Mouse (Mus musculus) forebrain, embryonic 13.5 days (tissue): Measurements from ENCODE around the gene Dcbld2. TPM values are rescaled to one million over a fixed set of nuclear protein-coding genes. Genes with fewer than 3 reads are reported as not detected.

ENCODE experiments used
- ATAC-seq: fragments of 200-750 bp; cut with Nextera tagmentation; 2 replicates; pipeline ENCODE4 v1.8.0; 2017
- H3K27ac ChIP-seq: fragments of 300-500 bp; sonication (generic); 2 replicates; pipeline ENCODE4 v1.5.1; 2015; ENCODE audit warnings: inconsistent platforms, mild to moderate bottlenecking, moderate library complexity
- H3K27me3 ChIP-seq: fragments of 300-500 bp; sonication (generic); 2 replicates; pipeline ENCODE4 v1.6.1; 2015; ENCODE audit warnings: mild to moderate bottlenecking, inconsistent platforms
- H3K36me3 ChIP-seq: fragments of 300-500 bp; sonication (generic); 2 replicates; pipeline ENCODE4 v1.6.1; 2015; ENCODE audit warnings: mild to moderate bottlenecking, inconsistent platforms; ENCODE audit not compliant: poor library complexity, severe bottlenecking
- H3K4me1 ChIP-seq: fragments of 300-500 bp; sonication (generic); 2 replicates; pipeline ENCODE4 v1.6.1; 2015; ENCODE audit warnings: inconsistent platforms
- H3K4me2 ChIP-seq: fragments of 300-500 bp; sonication (generic); 2 replicates; pipeline ENCODE4 v1.6.1; 2015; ENCODE audit warnings: inconsistent platforms, mild to moderate bottlenecking, moderate library complexity
- H3K4me3 ChIP-seq: fragments of 300-500 bp; sonication (generic); 2 replicates; pipeline ENCODE4 v1.5.1; 2015; ENCODE audit warnings: mild to moderate bottlenecking, inconsistent platforms
- H3K9ac ChIP-seq: fragments of 300-500 bp; sonication (generic); 2 replicates; pipeline ENCODE4 v1.6.1; 2015; ENCODE audit warnings: mild to moderate bottlenecking, inconsistent platforms
- H3K9me3 ChIP-seq: fragments of 300-500 bp; sonication (generic); replicated peaks from 2 replicates; pipeline ENCODE4 v1.6.1; 2016; ENCODE audit warnings: inconsistent platforms
- WGBS: fragments of 180-500 bp; shearing (Covaris S2); methylation state at CpG from one replicate; pipeline ENCODE4 v1.1.7; 2015; 5-methylcytosine and 5-hydroxymethylcytosine counted together
- polyA plus RNA-seq: library from polyadenylated mRNA; unstranded; fragments of >200 nt; fragmentation: Nextera tagmentation; extraction: Ambion mirVana; gene quantifications from 2 replicates; pipeline ENCODE4 v1.2.1, GENCODE M21; 2015

Gene Dcbld2
- polyA plus RNA-seq, 1 experiment from 2014 or later, result 5.4 TPM

- Histone ChIP-seq H3K27ac (no peak overlapping the region), H3K27me3 (peaks cover 4% of the 10 kb centered on the region; the same call in 1 of the 2 replicates), H3K9me3 (no peaks in the 10 kb centered on the region), H3K4me2 (no peak overlapping the region), H3K4me3 (no peak overlapping the region), H3K36me3 (no peaks in the 10 kb centered on the region), H3K4me1 (peaks cover 11% of the 10 kb centered on the region; the same call in 1 of the 2 replicates), H3K9ac (no peak overlapping the region)
- 33% methylated on average over 6 of the region's 6 CpGs for WGBS
- ATAC-seq, result no peak
Observed at GRCm38 (mm10) chr16:58501760-58502301, 93.6 kb downstream of the Dcbld2 start.

GRCm38 (mm10) chr16:58502566-58502965 lies 94.3 kb downstream of the Dcbld2 start:
- WGBS, result 74% methylated on average over 6 of the region's 6 CpGs

GRCm38 (mm10) chr16:58504945-58505344 lies 96.7 kb downstream of the Dcbld2 start:
- no peak overlapping the region for H3K4me3 ChIP-seq
- no peaks in the 10 kb centered on the region for H3K9me3 ChIP-seq
- no peak overlapping the region for H3K4me2 ChIP-seq
- H3K36me3 ChIP-seq, result no peaks in the 10 kb centered on the region
- H3K9ac ChIP-seq, result no peak overlapping the region
- peaks cover 8% of the 10 kb centered on the region; the same call in 1 of the 2 replicates for H3K4me1 ChIP-seq
- H3K27me3 ChIP-seq, result no peaks in the 10 kb centered on the region
- no peak for ATAC-seq
- no peak overlapping the region for H3K27ac ChIP-seq

More at GRCm38 (mm10) chr16:58502566-58502965, 94.3 kb downstream of the Dcbld2 start:
- peaks cover 11% of the 10 kb centered on the region; the same call in 1 of the 2 replicates for H3K4me1 ChIP-seq
- H3K9me3 ChIP-seq, result no peaks in the 10 kb centered on the region
- H3K27me3 ChIP-seq, result no peaks in the 10 kb centered on the region
- no peak overlapping the region for H3K4me3 ChIP-seq
- no peak for ATAC-seq
- H3K4me2 ChIP-seq, result no peak overlapping the region
- H3K36me3 ChIP-seq, result no peaks in the 10 kb centered on the region
- no peak overlapping the region for H3K27ac ChIP-seq
- no peak overlapping the region for H3K9ac ChIP-seq

GRCm38 (mm10) chr16:58512181-58512761 lies 104.0 kb downstream of the Dcbld2 start:
- no peak overlapping the region; the same call in 1 of the 2 replicates for H3K4me2 ChIP-seq

GRCm38 (mm10) chr16:58512887-58513286 lies 104.6 kb downstream of the Dcbld2 start:
- 35% methylated on average over 3 of the region's 3 CpGs for WGBS
- ATAC-seq, result peak; percentile 45; the same call in 1 of the 2 replicates
- no peak overlapping the region for H3K27ac ChIP-seq

More at GRCm38 (mm10) chr16:58512181-58512761, 104.0 kb downstream of the Dcbld2 start:
- no peaks in the 10 kb centered on the region for H3K9me3 ChIP-seq
- H3K4me1 ChIP-seq, result peaks cover 13% of the 10 kb centered on the region
- no peak overlapping the region for H3K27ac ChIP-seq
- ATAC-seq, result peak; percentile 59; the same call in 1 of the 2 replicates
- no peaks in the 10 kb centered on the region for H3K36me3 ChIP-seq
- no peaks in the 10 kb centered on the region for H3K27me3 ChIP-seq
- 32% methylated on average over 9 of the region's 9 CpGs for WGBS
- no peak overlapping the region for H3K4me3 ChIP-seq
- no peak overlapping the region for H3K9ac ChIP-seq

GRCm38 (mm10) chr16:58513755-58514154 lies 105.5 kb downstream of the Dcbld2 start:
- Histone ChIP-seq H3K9ac (no peak overlapping the region), H3K27me3 (no peaks in the 10 kb centered on the region), H3K9me3 (no peaks in the 10 kb centered on the region), H3K27ac (no peak overlapping the region; the same call in 1 of the 2 replicates), H3K4me3 (no peak overlapping the region), H3K36me3 (no peaks in the 10 kb centered on the region), H3K4me1 (peaks cover 13% of the 10 kb centered on the region), H3K4me2 (no peak overlapping the region)
- 57% methylated on average over 6 of the region's 6 CpGs for WGBS
- ATAC-seq, result no peak

More at GRCm38 (mm10) chr16:58512887-58513286, 104.6 kb downstream of the Dcbld2 start:
- Histone ChIP-seq H3K4me1 (peaks cover 13% of the 10 kb centered on the region), H3K4me3 (no peak overlapping the region), H3K9ac (no peak overlapping the region), H3K4me2 (no peak overlapping the region), H3K27me3 (no peaks in the 10 kb centered on the region), H3K9me3 (no peaks in the 10 kb centered on the region), H3K36me3 (no peaks in the 10 kb centered on the region)

GRCm38 (mm10) chr16:58514565-58514964 lies 106.3 kb downstream of the Dcbld2 start:
- Histone ChIP-seq H3K9me3 (no peaks in the 10 kb centered on the region), H3K4me3 (no peak overlapping the region), H3K27ac (no peak overlapping the region), H3K36me3 (no peaks in the 10 kb centered on the region), H3K4me1 (peaks cover 13% of the 10 kb centered on the region), H3K9ac (no peak overlapping the region), H3K27me3 (no peaks in the 10 kb centered on the region), H3K4me2 (no peak overlapping the region)
- no peak for ATAC-seq
- 92% methylated on average over 9 of the region's 9 CpGs for WGBS

GRCm38 (mm10) chr16:58516161-58516560 lies 107.9 kb downstream of the Dcbld2 start:
- Histone ChIP-seq H3K36me3 (no peaks in the 10 kb centered on the region), H3K27me3 (0 out of 2 replicates have a peak, but pooled peaks cover 5% of the 10 kb centered on the region), H3K4me2 (no peak overlapping the region), H3K4me3 (no peak overlapping the region), H3K4me1 (peaks cover 8% of the 10 kb centered on the region), H3K9ac (no peak overlapping the region), H3K27ac (no peak overlapping the region), H3K9me3 (no peaks in the 10 kb centered on the region)
- 95% methylated on average over 2 of the region's 2 CpGs for WGBS
- no peak for ATAC-seq

GRCm38 (mm10) chr16:58516960-58517798 lies 108.9 kb downstream of the Dcbld2 start:
- H3K27ac ChIP-seq, result no peak overlapping the region
- ATAC-seq, result no peak
- H3K27me3 ChIP-seq, result peaks cover 8% of the 10 kb centered on the region
- H3K36me3 ChIP-seq, result no peaks in the 10 kb centered on the region
- no peak overlapping the region for H3K4me3 ChIP-seq
- no peaks in the 10 kb centered on the region for H3K9me3 ChIP-seq
- no peak overlapping the region for H3K9ac ChIP-seq
- H3K4me2 ChIP-seq, result no peak overlapping the region
- peaks cover 5% of the 10 kb centered on the region for H3K4me1 ChIP-seq
- WGBS, result 88% methylated on average over 7 of the region's 7 CpGs

Other genes starting within 250 kb of the Dcbld2 start
- gene St3gal6, start 115.8 kb downstream of the Dcbld2 start, polyA plus RNA-seq, result 5.3 and 5.7 TPM in 2 replicates
- gene Gm813, start 208.5 kb downstream of the Dcbld2 start, polyA plus RNA-seq, result not detected in 2 replicates
- not detected in 2 replicates for gene E330017A01Rik, start 230.3 kb downstream of the Dcbld2 start, polyA plus RNA-seq